ENCODE assay signal across 16 mouse cellular contexts in the genomic region with DNA sequence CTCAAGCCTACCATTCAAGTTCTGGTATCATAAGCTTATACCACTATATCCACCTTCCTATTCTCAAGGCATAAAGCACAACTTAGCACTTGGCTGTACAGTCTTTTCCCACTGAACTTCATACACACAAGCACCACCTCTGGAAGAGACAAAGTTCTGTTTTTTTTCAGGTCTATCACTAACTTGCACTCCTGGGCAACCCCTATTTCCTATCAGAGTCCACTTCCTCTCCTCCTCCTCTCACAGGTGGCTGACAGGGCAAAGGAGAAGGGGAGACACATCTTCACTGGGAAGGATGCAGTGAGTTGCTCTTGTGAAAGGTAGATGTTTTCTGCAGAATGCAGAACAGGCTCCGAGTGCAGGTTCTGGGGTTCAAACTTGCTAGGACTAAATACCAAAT.
"Had no signal": no experiment of that assay in that cellular context is flagged by ENCODE, and none has a peak within 500 bp of the region (broad histone marks: within the 10 kb centered on the region; RNA-seq: fewer than 3 reads in every experiment).

No protein-coding gene starts in this region.

- ATAC-seq: liver, postnatal 0 days; midbrain, embryonic 13.5 days; midbrain, embryonic 15.5 days had no signal

- H3K4me3 ChIP-seq: liver, embryonic 13.5 days; liver, embryonic 15.5 days; megakaryocyte, embryonic 14.5 days; midbrain, embryonic 13.5 days; midbrain, embryonic 15.5 days; neural tube, embryonic 12.5 days; stomach, embryonic 15.5 days had no signal

- H3K4me2 ChIP-seq: liver, embryonic 11.5 days; liver, embryonic 13.5 days; liver, embryonic 15.5 days; midbrain, embryonic 11.5 days; midbrain, embryonic 13.5 days; midbrain, embryonic 15.5 days; neural tube, embryonic 12.5 days; stomach, embryonic 15.5 days had no signal

- H3K9ac ChIP-seq: liver, embryonic 13.5 days; liver, embryonic 15.5 days; liver, postnatal 0 days; midbrain, embryonic 13.5 days; midbrain, embryonic 15.5 days; neural tube, embryonic 12.5 days; stomach, embryonic 15.5 days had no signal

- H3K9me3 ChIP-seq: liver, embryonic 13.5 days; liver, embryonic 15.5 days; megakaryocyte, embryonic 14.5 days; midbrain, embryonic 13.5 days; midbrain, embryonic 15.5 days; neural tube, embryonic 12.5 days; stomach, embryonic 15.5 days had no signal

- H3K27me3 ChIP-seq: liver, embryonic 13.5 days; liver, embryonic 15.5 days; megakaryocyte, embryonic 14.5 days; midbrain, embryonic 13.5 days; midbrain, embryonic 15.5 days; neural tube, embryonic 12.5 days; stomach, embryonic 15.5 days had no signal

- H3K36me3 ChIP-seq: midbrain, embryonic 15.5 days; stomach, embryonic 15.5 days had no signal

- H3K27ac ChIP-seq: liver, embryonic 13.5 days; liver, embryonic 15.5 days; macrophage; midbrain, embryonic 13.5 days; midbrain, embryonic 15.5 days; neural tube, embryonic 12.5 days; stomach, embryonic 15.5 days; stomach, postnatal 0 days had no signal

- DNase-seq: liver, embryonic 13.5 days; liver, postnatal 0 days; right cerebral cortex, postnatal 14 days; thymus, adult 2 months; thymus, postnatal 25 days; thymus, postnatal 4 days had no signal
